Mouse (Mus musculus) stomach, postnatal 0 days (tissue): ENCODE measurements at regions not wholly inside any gene's neighbourhood (a gene's known extent, or its start where the extent isn't known, plus 50 kb on each side); places are given as distances from the start of the nearest gene placed in this dataset.

Experiments
- CTCF ChIP-seq: IDR thresholded peaks from 2 replicates; pipeline ENCODE4 v1.5.1; 2016; ENCODE audit warnings: antibody characterized with exemption, low read depth, mild to moderate bottlenecking, moderate library complexity
- EP300 ChIP-seq: optimal IDR thresholded peaks from 2 replicates; pipeline ENCODE3; 2016; ENCODE audit warnings: antibody characterized with exemption

DNA sequence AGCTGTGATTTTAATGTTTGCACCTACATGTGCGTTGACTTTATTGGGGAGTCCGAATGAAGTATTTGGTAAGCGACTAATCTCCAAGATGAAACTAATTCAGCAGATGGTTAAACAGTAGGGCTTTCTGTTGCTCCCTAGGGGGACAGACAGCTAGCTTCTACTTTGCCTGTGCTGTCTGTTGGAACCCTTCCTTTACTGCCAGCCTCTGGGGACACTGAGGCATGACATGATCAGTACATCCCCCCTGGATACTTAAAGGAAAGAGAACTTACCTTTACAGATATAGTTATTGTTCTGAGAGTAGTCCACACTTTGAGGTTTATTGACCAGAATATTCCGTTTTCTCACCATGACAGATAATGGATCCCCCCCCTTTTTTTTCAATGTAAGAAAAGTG is 289.8 kb upstream of the Ift57 start:
- no peak for TF ChIP-seq EP300
- TF ChIP-seq CTCF: no peak
